Mouse (Mus musculus) intestine, postnatal 0 days (tissue): ENCODE data around the gene Hyal3. TPM values are rescaled to one million over a fixed set of nuclear protein-coding genes. Genes with fewer than 3 reads are reported as not detected.

ENCODE experiments used
- ATAC-seq: fragments of 200-750 bp; cut with Nextera tagmentation; 2 replicates; pipeline ENCODE4 v1.8.0; 2017; ENCODE audit warnings: mild to moderate bottlenecking, moderate TSS enrichment, moderate library complexity
- H3K27ac ChIP-seq: fragments of 300-500 bp; sonication (generic); 2 replicates; pipeline ENCODE4 v1.5.1; 2014; ENCODE audit warnings: mild to moderate bottlenecking, low read depth, low read length, moderate library complexity
- H3K27me3 ChIP-seq: fragments of 300-500 bp; sonication (generic); replicated peaks from 2 replicates; pipeline ENCODE4 v1.6.1; 2014; ENCODE audit warnings: low read length, mixed read lengths; ENCODE audit not compliant: control insufficient read depth, insufficient read depth
- H3K36me3 ChIP-seq: fragments of 300-500 bp; sonication (generic); 2 replicates; pipeline ENCODE4 v1.6.1; 2014; ENCODE audit warnings: mild to moderate bottlenecking, moderate library complexity; ENCODE audit not compliant: control insufficient read depth, insufficient read depth
- H3K4me1 ChIP-seq: fragments of 300-500 bp; sonication (generic); replicated peaks from 2 replicates; pipeline ENCODE4 v1.6.1; 2014; ENCODE audit warnings: antibody characterized with exemption, low read length, mixed read lengths; ENCODE audit not compliant: control insufficient read depth, insufficient read depth
- H3K4me2 ChIP-seq: fragments of 300-500 bp; sonication (generic); replicated peaks from 2 replicates; pipeline ENCODE4 v1.6.1; 2014; ENCODE audit warnings: low read depth, mild to moderate bottlenecking, moderate library complexity
- H3K4me3 ChIP-seq: fragments of 300-500 bp; sonication (generic); 2 replicates; pipeline ENCODE4 v1.5.1; 2014; ENCODE audit warnings: low read depth, low read length
- H3K9ac ChIP-seq: fragments of 300-500 bp; sonication (generic); 2 replicates; pipeline ENCODE4 v1.6.1; 2014; ENCODE audit warnings: mild to moderate bottlenecking, low read depth, low read length
- H3K9me3 ChIP-seq: fragments of 300-500 bp; sonication (generic); 2 replicates; pipeline ENCODE4 v1.6.1; 2016; ENCODE audit warnings: mixed run types; ENCODE audit not compliant: control insufficient read depth
- CTCF ChIP-seq: sonication (generic); IDR thresholded peaks from 2 replicates; pipeline ENCODE4 v1.5.1; 2016; ENCODE audit warnings: low read depth, mild to moderate bottlenecking, control low read depth, antibody characterized with exemption, moderate library complexity
- WGBS: fragments of 180-500 bp; shearing (Covaris S2); extraction: QIAGEN DNeasy Blood & Tissue Kit; methylation state at CpG from one replicate; pipeline ENCODE4 v1.1.7; 2014; 5-methylcytosine and 5-hydroxymethylcytosine counted together
- polyA plus RNA-seq: library from polyadenylated mRNA; unstranded; fragments of >200 nt; fragmentation: Nextera tagmentation; extraction: Ambion mirVana; gene quantifications from 2 replicates; pipeline ENCODE4 v1.2.1, GENCODE M21; 2015

The Hyal3 gene
- polyA plus RNA-seq, 1 experiment from 2014 or later = 0.50 TPM

- no peaks in the 10 kb centered on the region; the same call in none of the 2 replicates for H3K4me1 ChIP-seq
- no peak for TF ChIP-seq CTCF
- no peaks in the 10 kb centered on the region for H3K9me3 ChIP-seq
- H3K4me2 ChIP-seq = no peak overlapping the region
- no peak overlapping the region for H3K27ac ChIP-seq
- 90% methylated on average over 11 of the region's 11 CpGs for WGBS
- H3K36me3 ChIP-seq = peaks cover 29% of the 10 kb centered on the region
- no peak for ATAC-seq
- no peak overlapping the region for H3K4me3 ChIP-seq
- H3K9ac ChIP-seq = no peak overlapping the region
- no peaks in the 10 kb centered on the region for H3K27me3 ChIP-seq
These were observed 37.3 kb upstream of the Hyal3 start for GRCm38 (mm10) chr9:107543299-107543698.

- ATAC-seq = no peak
These were observed 36.4 kb upstream of the Hyal3 start for GRCm38 (mm10) chr9:107544196-107544700.

GRCm38 (mm10) chr9:107544729-107545128 is 35.9 kb upstream of the Hyal3 start:
- 89% methylated on average over 12 of the region's 12 CpGs for WGBS
- no peak overlapping the region for H3K27ac ChIP-seq
- no peak for TF ChIP-seq CTCF
- H3K9ac ChIP-seq = no peak overlapping the region
- no peaks in the 10 kb centered on the region for H3K9me3 ChIP-seq
- no peaks in the 10 kb centered on the region; the same call in none of the 2 replicates for H3K4me1 ChIP-seq
- H3K27me3 ChIP-seq = no peaks in the 10 kb centered on the region
- no peak for ATAC-seq
- H3K36me3 ChIP-seq = peaks cover 17% of the 10 kb centered on the region
- no peak overlapping the region for H3K4me3 ChIP-seq
- H3K4me2 ChIP-seq = no peak overlapping the region

More at GRCm38 (mm10) chr9:107544196-107544700, 36.4 kb upstream of the Hyal3 start:
- Histone ChIP-seq H3K27ac (no peak overlapping the region), H3K9me3 (no peaks in the 10 kb centered on the region), H3K4me2 (no peak overlapping the region), H3K36me3 (peaks cover 22% of the 10 kb centered on the region), H3K4me3 (no peak overlapping the region), H3K4me1 (no peaks in the 10 kb centered on the region; the same call in none of the 2 replicates), H3K27me3 (no peaks in the 10 kb centered on the region), H3K9ac (no peak overlapping the region)
- no peak for TF ChIP-seq CTCF
- WGBS = 96% methylated on average over 17 of the region's 17 CpGs

- no peaks in the 10 kb centered on the region for H3K27me3 ChIP-seq
- no peak for TF ChIP-seq CTCF
- no peak overlapping the region for H3K9ac ChIP-seq
- ATAC-seq = no peak
- 87% methylated on average over 10 of the region's 10 CpGs for WGBS
- H3K36me3 ChIP-seq = peaks cover 12% of the 10 kb centered on the region; the same call in 1 of the 2 replicates
- H3K27ac ChIP-seq = no peak overlapping the region
- H3K4me2 ChIP-seq = no peak overlapping the region
- H3K9me3 ChIP-seq = no peaks in the 10 kb centered on the region
- no peak overlapping the region for H3K4me3 ChIP-seq
- no peaks in the 10 kb centered on the region; the same call in none of the 2 replicates for H3K4me1 ChIP-seq
These were observed 35.4 kb upstream of the Hyal3 start for GRCm38 (mm10) chr9:107545199-107545598.

GRCm38 (mm10) chr9:107545602-107546001 is 35.0 kb upstream of the Hyal3 start:
- 8% methylated on average over 3 of the region's 3 CpGs for WGBS
- TF ChIP-seq CTCF = peak; percentile 96
- ATAC-seq = no peak
- Histone ChIP-seq H3K36me3 (peaks cover 12% of the 10 kb centered on the region; the same call in 1 of the 2 replicates), H3K9ac (no peak overlapping the region), H3K27me3 (no peaks in the 10 kb centered on the region), H3K4me1 (no peaks in the 10 kb centered on the region; the same call in none of the 2 replicates), H3K9me3 (no peaks in the 10 kb centered on the region), H3K27ac (no peak overlapping the region), H3K4me2 (no peak overlapping the region), H3K4me3 (no peak overlapping the region)

- Histone ChIP-seq H3K36me3 (peaks cover 12% of the 10 kb centered on the region; the same call in 1 of the 2 replicates), H3K4me1 (peaks cover 10% of the 10 kb centered on the region; the same call in 1 of the 2 replicates), H3K27me3 (no peaks in the 10 kb centered on the region), H3K9ac (no peak within 1 kb of the TSS), H3K4me2 (peak within 1 kb of the TSS; percentile 48), H3K27ac (no peak within 1 kb of the TSS), H3K4me3 (no peak within 1 kb of the TSS), H3K9me3 (no peaks in the 10 kb centered on the region)
- no peak for TF ChIP-seq CTCF
- peak; percentile 47 for ATAC-seq
- WGBS = 3% methylated on average over 20 of the region's 20 CpGs
These were observed 33.6 kb upstream of the Hyal3 start, which contains the start of gene Zmynd10 for GRCm38 (mm10) chr9:107547026-107547425. Zmynd10 (plus strand) TSS chr9:107547298.
